In genomic region chr13:42709148-42709547, GRCm38 (mm10) we compare ENCODE assay signal across 8 mouse cellular contexts. TPM values are rescaled to one million over a fixed set of nuclear protein-coding genes. Genes with fewer than 3 reads are reported as not detected.
DNase-seq lines count a peak whose midpoint lies in the region; ATAC-seq lines count a peak whose summit lies in the region.

No protein-coding gene starts in this region.

- H3K27me3 ChIP-seq in heart, embryonic 16.5 days (ENCODE audit: control insufficient read depth, insufficient read depth, low read length), result peaks cover 33% of the 10 kb centered on the region
- H3K27me3 ChIP-seq in embryonic facial prominence, embryonic 12.5 days, result peaks cover 32% of the 10 kb centered on the region
- H3K27me3 ChIP-seq in midbrain, embryonic 10.5 days (ENCODE audit: low read depth, poor library complexity, severe bottlenecking), result peaks cover 37% of the 10 kb centered on the region

- H3K9ac ChIP-seq in heart, embryonic 16.5 days (ENCODE audit: low read length), result no peak overlapping the region
- no peak overlapping the region for H3K9ac ChIP-seq in embryonic facial prominence, embryonic 12.5 days

- no peak overlapping the region; the same call in 1 of the 2 replicates for H3K4me3 ChIP-seq in heart, embryonic 16.5 days (ENCODE audit: low read length)
- peak overlapping the region; percentile 38 for H3K4me3 ChIP-seq in embryonic facial prominence, embryonic 12.5 days
- H3K4me3 ChIP-seq in midbrain, embryonic 10.5 days, result peak overlapping the region; percentile 80

- H3K27ac ChIP-seq in heart, embryonic 16.5 days (ENCODE audit: low read length), result no peak overlapping the region
- no peak overlapping the region for H3K27ac ChIP-seq in embryonic facial prominence, embryonic 12.5 days
- H3K27ac ChIP-seq in midbrain, embryonic 10.5 days (replicated peaks), result peak overlapping the region; percentile 89

- DNase-seq in heart, adult 9 months (ENCODE audit: low spot score in 2 of 2), result no peak
- DNase-seq in R1 (ENCODE audit: low read depth, low spot score), result peak; percentile 13
- DNase-seq in midbrain, embryonic 10.5 days (ENCODE audit: low spot score), result peak; percentile 47
- DNase-seq in adrenal gland, postnatal 36 days, result no peak
- DNase-seq in testis, postnatal 10 days (ENCODE audit: low spot score), result no peak
- DNase-seq in thymus, postnatal 10 days (ENCODE audit: low spot score in 2 of 2), result no peak

- no peaks in the 10 kb centered on the region for H3K36me3 ChIP-seq in heart, embryonic 16.5 days (ENCODE audit: control insufficient read depth, insufficient read depth)
- no peaks in the 10 kb centered on the region for H3K36me3 ChIP-seq in embryonic facial prominence, embryonic 12.5 days
- no peaks in the 10 kb centered on the region for H3K36me3 ChIP-seq in midbrain, embryonic 10.5 days

- no peaks in the 10 kb centered on the region; the same call in 1 of the 2 replicates for H3K4me1 ChIP-seq in heart, embryonic 16.5 days (ENCODE audit: control insufficient read depth, insufficient read depth, low read length)
- peaks cover 6% of the 10 kb centered on the region; the same call in 1 of the 2 replicates for H3K4me1 ChIP-seq in embryonic facial prominence, embryonic 12.5 days
- H3K4me1 ChIP-seq in midbrain, embryonic 10.5 days, result peaks cover 18% of the 10 kb centered on the region

- H3K9me3 ChIP-seq in heart, embryonic 16.5 days (replicated peaks; ENCODE audit: control insufficient read depth, low read length), result no peaks in the 10 kb centered on the region
- no peaks in the 10 kb centered on the region for H3K9me3 ChIP-seq in embryonic facial prominence, embryonic 12.5 days
- no peaks in the 10 kb centered on the region for H3K9me3 ChIP-seq in midbrain, embryonic 10.5 days (replicated peaks)

- 10% methylated on average over 11 of the region's 11 CpGs for WGBS in heart, embryonic 16.5 days
- WGBS in embryonic facial prominence, embryonic 12.5 days, result 7% methylated on average over 11 of the region's 11 CpGs
- 4% methylated on average over 11 of the region's 11 CpGs for WGBS in midbrain, embryonic 10.5 days

- no peak for ATAC-seq in heart, embryonic 16.5 days (replicated peaks; ENCODE audit: extremely low read depth, insufficient read depth, low FRiP score)
- no peak for ATAC-seq in embryonic facial prominence, embryonic 12.5 days (ENCODE audit: insufficient number of reproducible peaks, insufficient read depth, low FRiP score, low TSS enrichment)

- peak overlapping the region; percentile 56 for H3K4me2 ChIP-seq in heart, embryonic 16.5 days (ENCODE audit: low read depth, low read length)
- peak overlapping the region; percentile 57 for H3K4me2 ChIP-seq in embryonic facial prominence, embryonic 12.5 days (replicated peaks)

RNA-seq across cellular contexts. Expression of gene Phactr1, which starts 28.7 kb away (rescaled TPM):
- 4.6 and 4.9 TPM in 2 replicates for polyA plus RNA-seq in heart, embryonic 16.5 days (2015; fragmentation: Nextera tagmentation; extraction: Ambion mirVana)
- polyA plus RNA-seq in embryonic facial prominence, embryonic 12.5 days (2016; fragmentation: Nextera tagmentation; extraction: Ambion mirVana), result 15.6 and 16.1 TPM in 2 replicates
- polyA plus RNA-seq in midbrain, embryonic 10.5 days (2016; fragmentation: Nextera tagmentation; extraction: Ambion mirVana), result 5.5 and 6.6 TPM in 2 replicates
- total RNA-seq in adrenal gland, postnatal 36 days (2021), result 1 to 10 TPM; 4.9 to 7.6 TPM

Comparison
In these comparisons a context has a peak if more than half of its experiments do, and no peak if none do; other contexts are left out.
1. DNase-seq: peak in R1 (single experiment) and midbrain, embryonic 10.5 days (single experiment); none in heart, adult 9 months (0 of 2), adrenal gland, postnatal 36 days (0 of 2), testis, postnatal 10 days (single experiment) and thymus, postnatal 10 days (0 of 2).